Mouse (Mus musculus) liver, embryonic 14.5 days (tissue): ENCODE measurements at regions not wholly inside any gene's neighbourhood (a gene's known extent, or its start where the extent isn't known, plus 50 kb on each side); places are given as distances from the start of the nearest gene placed in this dataset.

Experiments
- ATAC-seq: fragments of 200-750 bp; cut with Nextera tagmentation; 2 replicates; pipeline ENCODE4 v1.8.0; 2017; ENCODE audit warnings: moderate number of reproducible peaks, mild to moderate bottlenecking, moderate library complexity; ENCODE audit not compliant: insufficient read depth
- DNase-seq, 3 experiments: peaks; one replicate each; pipeline ENCODE4 v3.0.0-alpha.2; 2012 to 2013; ENCODE audit warnings: low read depth in 3 of 3, low spot score in 3 of 3
- H3K27ac ChIP-seq: fragments of 300-500 bp; sonication (generic); 2 replicates; pipeline ENCODE4 v1.5.1; 2014; ENCODE audit warnings: moderate library complexity, mild to moderate bottlenecking, control low read depth, inconsistent platforms
- H3K27me3 ChIP-seq: fragments of 300-500 bp; sonication (generic); 2 replicates; pipeline ENCODE4 v1.6.1; 2014; ENCODE audit warnings: mild to moderate bottlenecking, low read length, moderate library complexity; ENCODE audit not compliant: control insufficient read depth, insufficient read depth
- H3K36me3 ChIP-seq: fragments of 300-500 bp; sonication (generic); replicated peaks from 2 replicates; pipeline ENCODE4 v1.6.1; 2014; ENCODE audit warnings: low read depth; ENCODE audit not compliant: control insufficient read depth, insufficient read depth
- H3K4me1 ChIP-seq, 2 experiments: fragments of 200-500 bp in 1 of 2; fragments of 300-500 bp in 1 of 2; sonication (generic) in 1 of 2; replicated peaks; 2 replicates each; pipeline ENCODE4 v1.6.1; 2012 to 2014; ENCODE audit warnings: antibody characterized with exemption in 1 of 2, inconsistent platforms in 1 of 2, low read length in 1 of 2; ENCODE audit not compliant: control insufficient read depth in 2 of 2, insufficient read depth in 2 of 2
- H3K4me2 ChIP-seq: fragments of 300-500 bp; sonication (generic); 2 replicates; pipeline ENCODE4 v1.6.1; 2014; ENCODE audit warnings: low read depth, mild to moderate bottlenecking, control low read depth, moderate library complexity
- H3K4me3 ChIP-seq, 2 experiments: fragments of 200-500 bp in 1 of 2; fragments of 300-500 bp in 1 of 2; sonication (generic) in 1 of 2; 2 replicates each; pipeline ENCODE4 v1.5.1; 2012 to 2014; ENCODE audit warnings: low read depth in 2 of 2, low read length in 2 of 2, mild to moderate bottlenecking in 2 of 2, control low read depth in 1 of 2, inconsistent platforms in 1 of 2, moderate library complexity in 1 of 2; ENCODE audit not compliant: insufficient read depth in 1 of 2
- H3K9ac ChIP-seq: fragments of 300-500 bp; sonication (generic); replicated peaks from 2 replicates; pipeline ENCODE4 v1.6.1; 2014; ENCODE audit warnings: mild to moderate bottlenecking, control low read depth, moderate library complexity
- H3K9me3 ChIP-seq: fragments of 300-500 bp; sonication (generic); 2 replicates; pipeline ENCODE4 v1.6.1; 2016; ENCODE audit warnings: low read length, mixed read lengths; ENCODE audit not compliant: control insufficient read depth
- CTCF ChIP-seq: IDR thresholded peaks from 2 replicates; pipeline ENCODE4 v1.5.1; 2016; ENCODE audit warnings: antibody characterized with exemption, low read depth, control low read depth
- EP300 ChIP-seq: IDR thresholded peaks from 2 replicates; pipeline ENCODE4 v1.6.1; 2016; ENCODE audit warnings: antibody characterized with exemption, low read depth
- WGBS: fragments of 180-500 bp; shearing (Covaris S2); extraction: QIAGEN DNeasy Blood & Tissue Kit; methylation state at CpG from one replicate; pipeline ENCODE4 v1.1.7; 2014; ENCODE audit not compliant: insufficient replicate concordance; 5-methylcytosine and 5-hydroxymethylcytosine counted together

DNA sequence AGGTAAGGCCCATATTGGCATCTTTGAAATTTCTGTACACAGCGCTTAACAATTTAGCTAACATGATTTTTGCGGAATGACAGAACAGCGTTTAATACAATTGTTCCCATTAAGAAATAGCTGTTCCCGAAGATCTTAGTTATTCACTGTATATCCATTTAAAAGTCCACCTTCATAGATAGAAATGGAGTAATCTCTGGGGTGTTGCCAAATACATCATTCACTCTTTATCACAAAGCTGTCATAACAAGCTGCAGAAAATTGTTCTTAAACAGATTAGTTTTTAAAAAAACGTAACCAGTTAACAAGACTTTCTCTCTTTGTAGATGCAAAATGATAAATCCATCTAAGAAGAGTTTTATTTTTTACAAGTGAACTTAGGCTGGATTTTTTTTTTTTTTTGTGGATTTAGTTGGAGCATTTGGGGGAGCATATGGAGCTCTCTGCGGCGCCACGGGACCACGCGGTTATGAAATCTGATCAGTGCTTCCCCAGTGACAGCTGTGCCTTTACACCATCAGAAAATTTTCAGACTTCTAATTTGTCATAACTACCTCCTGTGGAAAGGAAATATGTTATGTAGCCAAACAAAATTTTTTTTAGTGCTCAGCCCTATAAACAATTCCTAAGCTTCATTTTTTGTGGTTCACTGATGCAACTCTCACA lies 394.4 kb upstream of the Plscr5 start:
- H3K36me3 ChIP-seq = no peaks in the 10 kb centered on the region
- no peak overlapping the region for H3K4me3 ChIP-seq
- no peaks in the 10 kb centered on the region for H3K9me3 ChIP-seq
- 78% methylated on average over 10 of the region's 10 CpGs for WGBS
- TF ChIP-seq CTCF = no peak
- TF ChIP-seq EP300 = no peak
- no peak overlapping the region for H3K4me2 ChIP-seq
- H3K4me1 ChIP-seq = no peaks in the 10 kb centered on the region
- no peak for DNase-seq
- ATAC-seq = no peak
- H3K27me3 ChIP-seq = no peaks in the 10 kb centered on the region
- H3K27ac ChIP-seq = no peak overlapping the region
- H3K9ac ChIP-seq = no peak overlapping the region

DNA sequence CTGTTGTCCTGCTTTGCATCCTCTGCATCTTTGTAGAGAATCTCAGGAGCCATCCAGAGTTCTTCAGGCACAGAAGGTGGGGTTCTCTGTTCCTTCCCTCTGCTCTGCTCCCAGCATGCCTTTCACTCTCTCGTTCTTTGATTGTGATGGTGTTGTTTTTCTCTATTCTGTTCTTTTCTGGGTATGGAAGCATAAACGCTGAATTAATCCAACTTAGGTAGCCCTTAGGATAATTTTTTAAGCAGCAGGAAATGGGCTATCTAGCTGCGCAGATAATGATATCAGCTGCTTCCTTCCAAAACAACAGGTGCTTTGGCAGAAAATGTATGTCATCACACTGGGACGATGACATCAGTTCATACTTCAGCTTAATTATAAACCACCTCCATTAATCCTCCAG lies 395.8 kb upstream of the Plscr5 start:
- no peak for TF ChIP-seq CTCF
- TF ChIP-seq EP300 = no peak
- no peak for DNase-seq
- H3K9me3 ChIP-seq = no peaks in the 10 kb centered on the region

DNA sequence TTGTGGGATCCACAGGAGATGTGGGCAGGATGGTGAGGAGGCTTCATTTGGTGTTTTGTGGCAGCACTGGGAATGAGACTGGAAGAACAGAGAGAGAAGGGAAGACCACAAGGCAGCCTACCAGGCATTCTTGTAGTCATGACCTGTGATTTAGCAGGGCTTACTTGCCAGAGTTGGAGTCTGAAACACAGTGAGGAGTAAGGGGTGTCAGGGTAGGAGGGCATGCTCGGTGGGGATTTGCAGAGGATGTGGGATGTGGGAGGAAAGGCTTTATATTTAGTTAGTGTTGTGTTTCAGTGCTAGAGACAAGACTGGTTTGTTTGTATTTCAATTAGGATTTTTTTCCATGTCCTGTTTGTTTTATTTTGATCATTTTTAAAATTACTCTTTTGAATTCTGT lies 387.3 kb upstream of the Zic1 start:
- DNase-seq = no peak
- no peak overlapping the region for H3K9ac ChIP-seq
- TF ChIP-seq CTCF = no peak
- H3K4me1 ChIP-seq = no peaks in the 10 kb centered on the region
- no peaks in the 10 kb centered on the region for H3K36me3 ChIP-seq
- H3K9me3 ChIP-seq = no peaks in the 10 kb centered on the region
- H3K4me3 ChIP-seq = no peak overlapping the region
- ATAC-seq = no peak
- no peaks in the 10 kb centered on the region for H3K27me3 ChIP-seq
- WGBS = 30% methylated on average over 1 of the region's 1 CpGs
- no peak overlapping the region for H3K27ac ChIP-seq
- no peak overlapping the region for H3K4me2 ChIP-seq

More for the DNA sequence above, 395.8 kb upstream of the Plscr5 start:
- H3K27me3 ChIP-seq = no peaks in the 10 kb centered on the region
- 61% methylated on average over 4 of the region's 4 CpGs for WGBS
- no peak overlapping the region for H3K9ac ChIP-seq
- H3K36me3 ChIP-seq = no peaks in the 10 kb centered on the region
- ATAC-seq = no peak
- no peak overlapping the region for H3K27ac ChIP-seq
- no peaks in the 10 kb centered on the region for H3K4me1 ChIP-seq
- no peak overlapping the region for H3K4me2 ChIP-seq
- no peak overlapping the region for H3K4me3 ChIP-seq

DNA sequence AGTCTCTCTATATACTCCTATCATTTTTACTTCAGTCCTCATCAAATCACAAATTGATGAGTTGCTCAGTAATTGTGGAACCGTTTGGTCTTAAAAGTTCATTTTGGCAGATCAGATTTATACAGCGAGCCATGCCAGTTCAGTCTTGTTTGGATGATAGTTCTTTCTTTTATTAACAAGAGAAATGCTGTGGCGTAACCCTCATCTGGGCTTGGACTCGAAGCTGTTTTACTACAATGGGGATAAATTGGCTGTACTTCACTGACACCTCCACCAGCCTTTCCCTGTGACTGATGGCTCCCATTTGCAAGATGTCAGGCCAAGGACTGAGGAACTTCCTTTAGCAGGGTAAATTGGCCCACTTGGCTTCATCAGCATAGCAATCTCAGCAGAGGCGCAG lies 345.5 kb upstream of the Zic1 start:
- Histone ChIP-seq H3K9me3 (no peaks in the 10 kb centered on the region), H3K36me3 (no peaks in the 10 kb centered on the region), H3K27ac (no peak overlapping the region), H3K9ac (no peak overlapping the region), H3K4me3 (no peak overlapping the region), H3K4me2 (no peak overlapping the region), H3K4me1 (no peaks in the 10 kb centered on the region), H3K27me3 (no peaks in the 10 kb centered on the region)
- ATAC-seq (no peak), DNase-seq (no peak)
- TF ChIP-seq CTCF (no peak), EP300 (no peak)
- 54% methylated on average over 5 of the region's 5 CpGs for WGBS

DNA sequence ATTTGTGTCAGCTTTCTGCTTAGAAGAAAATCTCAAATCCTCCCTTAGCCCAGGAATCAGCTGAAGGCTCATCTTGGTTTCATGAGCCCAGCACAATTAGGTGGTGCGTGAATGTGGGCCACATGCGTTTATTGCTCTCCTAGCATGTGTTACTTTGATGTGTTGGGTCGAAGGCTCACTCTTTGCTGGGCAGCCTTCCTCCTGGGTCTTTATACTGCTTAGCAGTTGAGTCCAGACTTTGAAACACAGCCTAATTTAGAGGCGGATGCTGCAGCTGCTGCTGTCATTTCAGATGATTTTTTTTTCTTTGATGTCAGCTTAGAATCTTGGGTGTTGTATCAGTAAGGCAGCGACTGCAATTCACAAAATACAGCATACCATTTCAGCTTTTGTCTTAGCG lies 315.2 kb upstream of the Zic1 start:
- H3K36me3 ChIP-seq = no peaks in the 10 kb centered on the region

More for the DNA sequence above, 315.2 kb upstream of the Zic1 start:
- TF ChIP-seq EP300 (no peak), CTCF (no peak)
- no peak overlapping the region for H3K4me2 ChIP-seq
- H3K27ac ChIP-seq = no peak overlapping the region
- H3K4me3 ChIP-seq = no peak overlapping the region
- H3K4me1 ChIP-seq = no peaks in the 10 kb centered on the region
- no peak for ATAC-seq
- no peaks in the 10 kb centered on the region for H3K27me3 ChIP-seq
- 57% methylated on average over 6 of the region's 6 CpGs for WGBS
- H3K9me3 ChIP-seq = no peaks in the 10 kb centered on the region
- H3K9ac ChIP-seq = no peak overlapping the region
- no peak for DNase-seq
